Mouse (Mus musculus) natural killer cell, adult 2 months (primary cell): ENCODE measurements at regions not wholly inside any gene's neighbourhood (a gene's known extent, or its start where the extent isn't known, plus 50 kb on each side); places are given as distances from the start of the nearest gene placed in this dataset.
A peak's percentile ranks its signal among the peaks of the same experiment; 100 is the strongest.
"Not testable (repeated sequence)": the region's sequence is repeated elsewhere in the genome, so short reads cannot be mapped to it uniquely, and the experiment has no call there.

Experiments
- DNase-seq, 2 experiments: peaks; one replicate each; pipeline ENCODE4 v3.0.0; 2022; ENCODE audit warnings: low spot score in 2 of 2

DNA sequence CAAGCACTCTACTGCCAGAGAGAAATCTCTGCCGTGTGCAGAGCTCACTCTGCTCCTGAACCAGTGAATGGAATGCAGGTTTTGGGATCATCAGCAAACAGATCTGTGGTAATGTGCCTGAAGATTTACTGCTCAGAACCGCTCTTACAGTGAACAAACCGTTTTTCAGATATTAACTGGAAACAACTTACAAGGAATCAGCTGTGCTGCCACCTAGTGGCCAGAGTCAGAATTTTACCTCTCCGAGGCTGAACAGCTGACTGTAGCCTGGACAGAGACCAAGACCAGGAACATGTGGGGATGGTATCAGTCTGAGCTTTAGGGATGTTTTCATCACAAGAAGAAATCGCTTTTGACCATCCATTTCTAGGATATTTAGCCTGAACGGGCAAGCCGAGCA, 65.3 kb downstream of the Gm15023 start:
- DNase-seq, result peak in 1 of 2 experiments; percentile 7

DNA sequence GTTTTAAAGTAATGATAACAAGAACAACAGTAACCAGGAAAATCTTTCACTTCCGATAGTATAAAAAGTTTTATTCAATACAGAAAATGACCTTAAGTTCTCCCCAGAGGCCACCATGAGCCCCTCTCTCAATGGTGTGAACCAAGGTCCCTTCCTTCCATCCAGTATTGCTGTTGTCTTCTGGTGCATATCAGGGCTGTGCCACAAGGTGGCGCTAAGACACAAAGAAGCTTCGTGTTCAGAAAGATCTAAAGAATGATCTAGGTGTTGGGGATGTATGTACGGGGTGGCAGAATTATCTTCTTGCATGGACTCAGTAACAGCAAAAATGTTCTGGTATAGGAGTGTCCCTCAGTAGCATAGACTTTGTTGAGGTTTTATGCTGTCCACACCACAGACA, 66.6 kb downstream of the Gm15023 start:
- DNase-seq, result peak in 1 of 2 experiments; percentile 32

DNA sequence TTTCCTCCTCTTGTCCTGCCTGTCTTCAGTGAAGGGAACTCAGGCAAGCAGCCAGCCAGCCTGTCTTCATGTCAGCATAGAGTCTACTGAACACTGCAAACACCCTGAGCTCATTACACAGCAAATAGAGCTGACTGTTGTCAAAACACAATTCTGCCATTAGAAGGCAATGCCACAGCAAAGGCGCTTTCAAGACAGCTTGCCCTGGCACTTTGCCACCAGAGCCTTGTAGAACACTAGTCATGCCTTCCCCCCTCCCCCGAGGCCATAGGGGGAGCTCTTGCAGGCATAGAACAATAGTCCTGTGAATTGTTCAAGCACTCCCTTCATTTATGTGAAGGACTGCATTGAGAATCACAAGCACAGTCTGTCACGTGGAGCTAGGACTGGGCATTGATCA, 75.8 kb downstream of the Gm15023 start:
- no peak for DNase-seq

DNA sequence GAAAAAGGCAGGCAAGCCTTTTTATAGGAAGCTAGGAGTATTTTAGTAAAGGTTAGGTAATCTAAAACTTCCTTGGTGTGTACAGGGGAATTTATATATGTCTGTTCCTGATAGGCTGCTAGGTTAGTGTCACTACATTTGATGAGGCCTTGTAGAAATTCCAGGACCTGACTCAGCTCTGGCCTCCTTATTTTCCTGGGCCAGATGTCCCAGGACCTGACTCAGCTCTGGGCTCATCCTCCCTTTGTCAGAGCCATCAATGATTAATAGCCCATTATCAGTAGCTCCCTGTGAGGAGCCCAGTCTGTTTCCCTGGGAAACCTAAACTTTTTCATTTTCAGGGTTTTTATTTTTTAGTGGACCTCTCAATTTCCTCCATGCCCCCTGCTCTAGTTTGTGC, 79.3 kb downstream of the Gm15023 start:
- DNase-seq, result no peak

DNA sequence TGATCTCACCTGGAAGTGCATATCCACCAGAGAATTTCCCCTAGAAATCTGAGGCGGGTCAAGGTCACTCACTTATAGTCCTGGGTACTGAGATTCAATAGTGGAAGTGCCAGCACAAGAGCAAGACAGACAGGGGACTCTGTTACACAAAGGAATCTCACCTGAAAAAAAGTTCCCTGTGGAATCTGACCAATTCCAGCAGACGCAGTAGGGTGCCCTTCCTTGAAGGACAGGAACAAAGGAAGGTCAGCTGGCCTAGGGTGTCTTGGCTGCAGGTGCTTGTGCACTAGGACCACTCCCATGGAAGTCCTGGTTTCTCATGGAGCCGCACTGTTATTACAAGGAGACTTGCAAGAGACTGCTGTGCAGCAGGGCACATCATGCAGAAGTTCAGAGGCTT, 81.2 kb downstream of the Gm15023 start:
- no peak for DNase-seq

DNA sequence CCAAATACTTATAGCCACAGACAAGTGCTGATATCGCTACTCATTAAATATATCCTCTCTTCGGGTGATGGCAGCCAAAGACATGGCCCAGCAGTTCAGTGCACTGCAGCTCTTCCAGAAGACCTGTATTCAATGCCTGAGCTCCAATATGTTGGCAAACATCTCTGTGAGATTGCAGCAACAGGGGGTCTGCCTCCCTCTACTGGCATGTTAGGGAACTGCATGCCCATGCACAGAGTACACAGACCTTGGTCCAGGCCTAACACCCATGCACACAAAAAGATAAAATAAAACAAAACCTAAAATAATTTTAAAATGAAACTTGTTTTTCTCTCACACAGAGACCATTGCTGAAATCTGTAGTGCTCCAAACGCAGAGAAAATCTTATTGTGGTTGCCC, 82.1 kb upstream of the Zmat1 start:
- DNase-seq, result peak; percentile 24

DNA sequence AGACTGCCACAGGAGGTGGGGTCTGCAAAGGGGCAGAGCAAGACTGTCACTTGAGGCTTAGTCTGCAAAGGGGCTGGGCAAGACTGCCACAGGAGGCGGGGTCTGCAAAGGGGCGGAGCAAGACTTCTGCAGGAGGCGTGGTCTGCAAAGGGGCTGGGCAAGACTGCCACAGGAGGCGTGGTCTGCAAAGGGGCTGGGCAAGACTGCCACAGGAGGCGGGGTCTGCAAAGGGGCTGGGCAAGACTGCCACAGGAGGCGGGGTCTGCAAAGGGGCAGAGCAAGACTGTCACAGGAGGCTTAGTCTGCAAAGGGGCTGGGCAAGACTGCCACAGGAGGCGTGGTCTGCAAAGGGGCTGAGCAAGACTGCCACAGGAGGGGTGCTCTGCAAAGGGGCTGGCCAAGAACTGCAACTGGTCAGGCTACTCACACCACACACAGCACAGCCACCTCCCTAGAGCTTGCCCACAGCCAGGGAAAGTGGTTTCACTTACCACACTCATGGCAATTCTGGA, 78.1 kb upstream of the Zmat1 start:
- DNase-seq, result peak in 1 of 2 experiments; percentile 25

DNA sequence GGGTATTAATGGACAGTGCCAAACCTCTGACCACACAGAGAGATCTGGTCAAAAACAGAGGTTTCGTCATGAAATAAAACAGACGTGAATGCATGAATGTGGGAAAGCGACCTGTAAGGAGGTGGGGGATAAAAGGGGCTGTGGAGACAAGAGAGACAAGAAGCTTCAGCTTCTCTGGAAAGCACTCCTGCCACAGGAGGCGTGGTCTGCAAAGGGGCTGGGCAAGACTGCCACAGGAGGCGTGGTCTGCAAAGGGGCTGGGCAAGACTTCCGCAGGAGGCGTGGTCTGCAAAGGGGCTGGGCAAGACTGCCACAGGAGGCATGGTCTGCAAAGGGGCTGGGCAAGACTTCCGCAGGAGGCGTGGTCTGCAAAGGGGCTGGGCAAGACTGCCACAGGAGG, 77.6 kb upstream of the Zmat1 start:
- DNase-seq, result not testable (repeated sequence)

DNA sequence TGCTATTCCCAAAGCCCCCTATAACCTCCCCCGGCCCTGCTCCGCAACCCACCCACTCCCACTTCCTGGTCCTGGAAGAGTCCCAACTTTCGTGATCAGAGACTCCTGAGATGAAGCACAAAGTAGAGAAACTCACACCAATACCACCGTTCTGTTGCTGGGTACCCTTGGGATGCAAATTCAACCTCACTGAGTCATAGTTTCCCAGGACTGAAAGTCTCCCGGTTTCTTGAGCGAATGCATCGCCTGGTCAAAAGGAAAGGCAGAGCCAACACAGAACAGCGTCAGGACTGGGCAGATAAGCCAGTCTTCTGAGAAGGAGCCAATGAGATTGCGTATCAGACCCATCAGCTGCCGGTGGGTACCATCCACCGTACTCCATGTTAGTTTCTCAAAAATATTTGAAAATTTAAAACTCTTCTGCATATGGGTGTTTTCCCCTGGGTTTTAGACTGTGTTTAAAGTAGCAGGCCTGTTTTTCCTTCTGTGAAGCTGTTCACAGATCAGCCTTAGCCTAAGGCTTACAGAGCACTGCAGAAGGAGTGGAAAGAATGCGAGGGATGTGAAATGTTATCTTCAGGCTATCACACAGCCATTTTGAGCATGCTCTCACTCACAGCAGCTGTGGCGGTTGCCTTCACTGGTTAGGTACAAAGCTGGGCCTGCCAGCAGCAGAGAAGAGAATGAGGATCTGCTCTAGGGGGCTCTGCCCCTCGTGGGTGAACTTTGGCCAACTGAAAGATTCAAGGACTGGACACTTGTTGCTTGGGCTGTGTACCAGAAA, 77.0 kb upstream of the Zmat1 start:
- DNase-seq, result not testable (repeated sequence)

DNA sequence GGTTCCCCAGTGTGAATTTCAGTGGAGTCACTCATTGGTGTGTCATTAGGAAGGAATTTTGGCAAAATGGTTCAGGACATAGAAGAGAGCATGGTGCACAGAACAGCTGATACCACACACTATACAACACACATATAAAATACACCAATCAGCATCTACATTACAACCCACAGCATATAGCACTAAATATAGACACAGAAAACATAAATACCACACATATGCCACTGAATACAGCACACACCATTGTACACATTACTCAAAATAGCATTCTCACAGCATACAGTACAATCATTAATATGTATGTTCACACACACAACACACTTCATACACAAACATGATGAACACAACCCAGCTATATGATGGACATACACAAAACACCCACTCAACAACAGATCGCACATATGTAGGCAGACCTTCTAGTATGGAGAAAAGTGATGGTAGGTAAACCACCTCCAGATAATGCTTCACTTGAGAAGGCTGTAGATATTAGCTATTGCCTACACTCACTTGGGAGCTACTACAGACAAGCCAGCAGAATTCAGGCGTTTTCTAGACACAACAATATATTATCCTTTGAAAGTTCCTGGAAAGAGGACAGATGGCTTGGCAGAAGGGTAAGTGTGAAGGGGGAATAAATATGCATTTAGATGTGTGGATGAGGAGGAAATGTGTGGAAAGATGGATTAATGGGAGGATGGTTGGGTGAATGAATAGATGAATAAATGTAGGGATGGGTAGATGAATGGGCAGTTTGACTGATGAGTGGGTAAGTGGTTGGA, 71.6 kb upstream of the Zmat1 start:
- no peak for DNase-seq

DNA sequence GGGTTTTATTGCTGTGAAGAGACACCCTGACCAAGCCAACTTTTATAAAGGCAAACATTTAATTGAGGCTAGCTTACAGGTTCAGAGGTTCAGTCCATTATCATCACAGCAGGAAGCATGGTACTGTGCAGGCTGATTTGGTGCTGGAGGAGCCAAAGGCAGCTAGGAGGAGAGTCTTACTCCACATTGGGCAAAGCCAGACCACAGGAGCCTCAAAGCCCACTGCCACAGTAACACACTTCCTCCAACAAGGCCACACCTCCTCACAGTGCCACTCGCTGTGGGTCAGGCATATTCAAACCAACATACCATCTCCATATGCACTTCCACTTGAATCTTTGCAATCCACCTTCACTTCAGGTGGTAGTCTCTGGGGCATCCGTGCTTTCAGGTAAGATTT, 70.4 kb upstream of the Zmat1 start:
- DNase-seq, result no peak

DNA sequence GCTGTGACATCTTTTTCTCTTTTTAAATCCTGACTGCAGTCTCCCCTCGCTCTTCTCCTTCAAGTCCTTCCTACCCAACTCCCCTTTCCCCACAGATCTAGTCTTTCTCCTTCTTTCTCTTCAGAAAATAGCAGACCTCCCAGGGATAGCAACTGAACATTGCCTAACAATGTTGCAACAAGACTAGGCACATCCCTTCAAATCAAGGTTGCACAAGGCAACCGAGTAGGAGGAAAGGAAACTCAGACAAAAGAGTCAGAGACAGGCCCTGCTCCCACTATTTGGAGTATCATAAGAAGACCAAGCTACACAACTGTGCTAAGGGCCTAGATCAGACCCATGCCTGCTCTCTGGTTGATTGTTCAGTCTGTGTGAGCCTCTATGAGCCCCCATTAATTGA, 66.9 kb upstream of the Zmat1 start:
- no peak for DNase-seq

DNA sequence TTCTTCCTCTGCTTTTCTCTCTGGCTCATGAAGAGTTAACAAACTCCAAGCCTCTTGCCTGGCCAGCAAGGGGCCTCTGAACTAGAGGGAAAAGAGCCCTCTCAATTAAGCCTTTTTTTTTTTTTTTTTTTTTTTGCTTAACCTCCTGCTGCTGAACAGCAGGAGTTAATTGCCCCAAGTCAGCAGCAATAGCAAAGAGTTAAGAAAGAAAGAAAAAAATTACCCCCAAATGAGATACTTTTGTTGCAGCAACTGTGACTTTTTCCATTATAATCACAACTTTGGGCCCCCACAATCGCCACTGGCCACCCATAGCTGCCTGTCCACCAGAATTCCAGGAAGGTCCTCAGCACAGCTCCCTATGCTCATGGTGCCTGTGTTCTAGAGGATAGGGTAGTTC, 60.4 kb upstream of the Zmat1 start:
- DNase-seq, result no peak

DNA sequence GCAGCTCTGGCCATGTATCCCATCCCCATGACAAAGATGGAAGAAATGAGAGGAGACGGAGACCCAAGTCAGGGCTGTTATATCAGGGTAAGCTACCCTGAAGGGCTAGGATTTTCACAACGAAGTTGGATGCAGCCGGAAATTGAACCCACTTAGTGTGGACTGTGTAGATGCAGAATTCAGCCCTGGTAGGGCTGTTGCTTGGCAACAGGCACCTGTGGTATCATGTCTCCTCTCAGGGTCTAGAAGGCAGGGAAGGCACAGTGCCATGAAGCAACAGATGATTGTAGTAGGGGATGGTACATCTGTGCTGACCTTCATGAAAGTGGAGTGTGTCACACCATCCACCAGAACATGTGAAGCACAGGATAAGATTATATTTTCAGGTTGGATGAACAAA, 51.2 kb upstream of the Zmat1 start:
- DNase-seq, result no peak

DNA sequence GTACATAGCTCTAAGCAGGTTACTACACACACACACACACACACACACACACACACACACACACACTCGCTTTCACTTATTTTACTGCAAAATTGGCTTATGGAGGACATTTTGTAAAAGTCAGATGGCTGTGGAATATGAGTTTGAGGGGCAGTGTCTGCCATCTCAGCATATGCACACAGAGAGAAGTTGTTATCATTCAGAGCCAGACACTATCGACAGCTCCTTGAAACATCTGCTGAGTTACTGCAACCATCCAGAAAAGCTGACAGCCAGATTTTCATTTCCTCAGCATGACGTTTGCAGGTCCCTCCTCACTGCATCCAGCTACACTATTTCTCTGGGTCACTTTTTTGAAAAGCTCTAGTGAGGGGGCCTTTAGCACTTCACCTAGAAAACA, 49.9 kb upstream of the Zmat1 start:
- no peak for DNase-seq
